Mouse (Mus musculus) olfactory bulb, adult 2 months (tissue): ENCODE results near the gene Tent5b. TPM values are rescaled to one million over a fixed set of nuclear protein-coding genes. Genes with fewer than 3 reads are reported as not detected.
A peak's percentile ranks its signal among the peaks of the same experiment; 100 is the strongest.

Experiments used
- H3K27ac ChIP-seq: fragments of 200-500 bp; 2 replicates; pipeline ENCODE4 v1.5.1; 2012; ENCODE audit warnings: low read depth, low read length; ENCODE audit not compliant: insufficient read depth
- H3K4me1 ChIP-seq: fragments of 200-500 bp; 2 replicates; pipeline ENCODE4 v1.6.1; 2012; ENCODE audit warnings: low read length; ENCODE audit not compliant: control insufficient read depth, insufficient read depth
- H3K4me3 ChIP-seq: fragments of 200-500 bp; 2 replicates; pipeline ENCODE4 v1.5.1; 2012; ENCODE audit warnings: mild to moderate bottlenecking, low read depth, low read length, moderate library complexity; ENCODE audit not compliant: insufficient read depth
- CTCF ChIP-seq: fragments of 200-500 bp; IDR thresholded peaks from 2 replicates; pipeline ENCODE4 v1.5.1; 2012; ENCODE audit warnings: low read depth, mild to moderate bottlenecking, low read length, moderate library complexity; ENCODE audit not compliant: insufficient read depth
- POLR2A ChIP-seq: fragments of 200-500 bp; IDR thresholded peaks from 2 replicates; pipeline ENCODE4 v1.6.1; 2012; ENCODE audit warnings: mild to moderate bottlenecking, low read depth, low read length, moderate library complexity; ENCODE audit not compliant: insufficient read depth
- WGBS: fragments of 180-500 bp; shearing (Covaris S2); methylation state at CpG from one replicate; pipeline ENCODE4 v1.1.7; 2018; 5-methylcytosine and 5-hydroxymethylcytosine counted together
- polyA plus RNA-seq: library from polyadenylated mRNA; stranded (reverse); fragments of >200 nt; gene quantifications from 2 replicates; pipeline ENCODE4 v1.2.4, GENCODE M21; 2012; ENCODE audit warnings: low replicate concordance; ENCODE audit not compliant: missing spikeins, insufficient read depth, insufficient read length

Tent5b gene
- polyA plus RNA-seq, 1 experiment, result not detected

DNA sequence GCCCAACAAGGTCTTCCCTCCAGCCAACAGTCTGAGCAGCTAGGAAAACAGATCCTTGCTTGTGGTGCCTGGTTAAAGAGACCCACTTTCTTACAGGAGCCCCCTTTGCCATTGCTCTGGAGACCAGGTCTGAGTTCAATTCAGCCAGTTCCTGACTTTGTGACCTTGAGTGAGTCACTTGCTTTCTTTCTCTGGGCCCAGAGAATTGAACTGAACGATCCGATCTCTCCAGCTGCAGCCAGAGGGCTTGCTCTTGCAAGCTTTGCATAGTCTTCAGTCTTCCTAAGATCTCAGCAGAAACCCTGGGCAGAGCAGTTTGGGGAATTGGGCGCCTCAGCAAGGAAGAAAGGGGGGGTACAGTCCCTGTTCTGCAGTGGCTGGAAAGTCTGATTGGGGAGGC, 2.5 kb downstream of the Tent5b start:
- no peak overlapping the region for H3K27ac ChIP-seq
- no peak overlapping the region for H3K4me3 ChIP-seq
- WGBS, result 93% methylated on average over 3 of the region's 3 CpGs

DNA sequence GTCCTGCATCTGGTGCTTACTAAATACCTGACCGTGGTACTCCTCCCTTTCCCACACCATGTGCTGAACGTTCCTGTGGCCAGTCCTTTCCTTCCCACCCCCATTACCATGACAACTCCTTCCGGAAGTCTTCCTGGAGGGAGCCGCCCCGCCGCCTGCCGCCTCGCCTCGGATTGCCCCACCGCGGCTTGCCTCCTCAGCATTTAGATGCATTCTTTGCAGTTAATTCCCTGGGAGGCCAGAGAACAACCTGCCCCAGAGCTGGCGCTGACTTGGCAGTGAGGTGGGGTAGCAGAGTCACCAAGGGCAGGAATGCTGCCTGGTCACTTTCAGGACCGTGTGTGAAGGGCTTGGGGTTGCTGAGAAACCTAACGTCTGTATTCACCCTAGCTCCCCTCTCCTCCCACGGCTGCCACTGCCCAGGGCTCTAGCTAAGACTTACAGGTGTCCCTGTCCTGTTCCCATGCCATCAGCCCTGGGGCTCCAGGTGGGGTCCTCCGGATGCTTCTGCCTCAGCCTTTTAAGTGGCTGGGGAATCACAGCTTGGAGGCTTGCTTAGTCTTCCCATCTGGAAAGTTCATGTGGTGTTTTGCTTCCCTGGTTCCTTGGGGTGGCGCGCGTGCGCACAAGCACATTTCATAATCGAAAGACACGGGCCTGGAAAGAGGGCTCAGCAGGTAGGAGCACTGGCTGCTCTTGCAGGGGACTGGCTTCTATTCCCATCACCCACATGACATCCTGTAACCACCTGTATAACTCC, 4.5 kb downstream of the Tent5b start:
- Histone ChIP-seq H3K27ac (no peak overlapping the region), H3K4me3 (no peak overlapping the region), H3K4me1 (peaks cover 16% of the 10 kb centered on the region)
- TF ChIP-seq POLR2A, result no peak
- TF ChIP-seq CTCF, result no peak
- WGBS, result 15% methylated on average over 22 of the region's 22 CpGs

More for the DNA sequence above, 2.5 kb downstream of the Tent5b start:
- TF ChIP-seq CTCF (no peak), POLR2A (no peak)
- peaks cover 16% of the 10 kb centered on the region for H3K4me1 ChIP-seq

DNA sequence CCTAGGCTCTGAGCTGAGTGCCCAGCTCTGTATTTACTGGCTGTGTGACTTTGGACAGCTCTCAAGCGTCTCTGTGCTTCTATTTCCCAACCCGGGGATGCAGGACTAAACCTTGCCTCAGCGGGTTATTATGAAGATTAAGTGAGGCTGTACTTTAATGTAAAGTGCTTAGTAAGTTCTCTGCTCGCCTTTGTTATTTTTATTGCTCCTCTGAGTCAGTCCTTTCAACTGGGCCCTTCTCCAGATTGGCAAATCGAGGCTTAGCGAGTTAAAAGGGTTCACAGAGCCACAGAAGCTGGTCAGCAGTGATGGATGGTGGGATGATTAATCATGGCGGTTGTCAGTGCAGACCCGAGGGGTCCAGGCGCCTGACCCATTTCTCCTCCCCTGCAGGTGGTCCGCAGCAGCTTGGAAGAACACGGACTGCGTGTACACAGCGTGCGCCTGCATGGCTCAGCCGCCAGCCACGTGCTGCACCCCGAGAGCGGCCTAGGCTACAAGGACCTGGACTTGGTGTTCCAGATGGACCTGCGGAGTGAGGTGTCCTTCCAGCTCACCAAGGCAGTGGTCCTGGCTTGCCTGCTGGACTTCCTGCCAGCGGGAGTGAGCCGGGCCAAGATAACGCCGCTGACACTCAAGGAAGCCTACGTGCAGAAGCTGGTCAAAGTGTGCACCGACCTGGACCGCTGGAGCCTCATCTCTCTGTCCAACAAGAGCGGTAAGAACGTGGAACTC, 5.9 kb downstream of the Tent5b start:
- H3K27ac ChIP-seq, result no peak overlapping the region
- H3K4me3 ChIP-seq, result no peak overlapping the region
- 91% methylated on average over 28 of the region's 28 CpGs for whole genome bisulfite sequencing
- H3K4me1 ChIP-seq, result peaks cover 8% of the 10 kb centered on the region
- TF ChIP-seq CTCF (no peak), POLR2A (no peak)

DNA sequence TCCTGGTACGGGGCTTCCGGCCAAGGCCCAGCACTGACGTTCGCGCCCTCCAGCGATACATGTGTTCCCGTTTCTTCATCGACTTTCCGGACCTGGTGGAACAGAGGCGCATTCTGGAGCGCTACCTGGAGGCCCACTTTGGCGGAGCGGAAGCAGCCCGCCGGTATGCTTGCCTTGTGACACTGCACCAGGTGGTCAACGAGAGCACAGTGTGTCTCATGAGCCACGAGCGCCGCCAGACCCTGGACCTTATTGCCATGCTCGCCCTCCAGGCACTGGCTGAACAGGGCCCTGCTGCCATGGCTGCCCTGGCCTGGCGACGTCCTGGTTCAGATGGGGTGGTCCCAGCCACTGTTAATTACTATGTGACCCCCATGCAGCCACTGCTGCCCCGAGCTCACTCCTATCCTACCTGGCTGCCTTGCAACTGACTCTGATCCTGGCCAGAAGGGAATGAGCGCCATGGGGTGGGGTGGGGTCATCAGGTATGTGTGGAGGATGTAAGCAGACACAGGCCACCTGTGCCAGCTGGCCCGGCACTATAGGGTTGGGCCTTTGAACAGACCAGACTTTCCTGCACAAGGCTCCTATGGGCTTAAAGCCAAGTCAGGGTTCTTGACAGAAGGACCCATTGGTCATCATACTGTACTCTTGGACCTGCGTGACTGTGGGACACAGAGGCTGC, 6.9 kb downstream of the Tent5b start:
- Histone ChIP-seq H3K27ac (no peak overlapping the region), H3K4me3 (no peak overlapping the region), H3K4me1 (peaks cover 8% of the 10 kb centered on the region)
- TF ChIP-seq POLR2A, result no peak
- TF ChIP-seq CTCF, result no peak
- WGBS, result 94% methylated on average over 26 of the region's 26 CpGs

DNA sequence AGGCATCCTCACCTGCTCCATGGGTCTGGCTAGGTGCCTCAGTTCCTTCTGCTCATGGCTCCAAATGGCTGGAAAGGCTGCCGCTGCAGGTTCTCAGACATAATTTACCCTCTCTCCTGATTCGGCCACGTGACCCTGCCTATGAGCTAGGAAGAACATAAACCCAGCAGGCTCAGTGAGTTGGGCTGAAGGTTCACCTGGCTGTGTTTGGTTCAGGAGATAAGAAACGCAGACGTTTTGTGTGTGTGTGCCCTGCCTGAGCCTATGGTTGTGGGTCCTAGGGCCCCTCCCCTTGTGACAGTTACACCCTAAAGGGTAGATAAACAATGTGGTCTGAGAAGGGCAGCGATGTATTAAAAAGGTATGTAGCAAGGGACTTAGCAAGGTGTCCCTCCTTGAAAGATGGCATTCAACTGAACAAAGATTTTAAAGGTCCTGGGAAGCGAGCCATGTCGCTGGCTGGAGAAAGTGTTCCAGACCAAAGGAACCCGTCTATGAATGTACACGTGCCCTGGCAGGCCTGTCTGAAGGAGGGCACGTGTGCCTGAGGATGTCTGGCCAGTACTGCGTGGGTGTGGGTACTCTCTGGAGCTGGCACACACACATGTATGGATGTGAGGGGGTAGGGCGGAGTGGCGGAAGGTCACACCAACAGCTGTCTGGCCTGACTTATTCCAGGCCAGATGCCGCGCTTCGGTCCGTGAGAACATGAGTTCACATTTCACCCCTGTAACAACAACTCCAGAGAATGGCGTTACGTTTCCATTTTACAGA, 8.9 kb downstream of the Tent5b start:
- TF ChIP-seq CTCF (no peak), POLR2A (no peak)
- 87% methylated on average over 20 of the region's 20 CpGs for WGBS

DNA sequence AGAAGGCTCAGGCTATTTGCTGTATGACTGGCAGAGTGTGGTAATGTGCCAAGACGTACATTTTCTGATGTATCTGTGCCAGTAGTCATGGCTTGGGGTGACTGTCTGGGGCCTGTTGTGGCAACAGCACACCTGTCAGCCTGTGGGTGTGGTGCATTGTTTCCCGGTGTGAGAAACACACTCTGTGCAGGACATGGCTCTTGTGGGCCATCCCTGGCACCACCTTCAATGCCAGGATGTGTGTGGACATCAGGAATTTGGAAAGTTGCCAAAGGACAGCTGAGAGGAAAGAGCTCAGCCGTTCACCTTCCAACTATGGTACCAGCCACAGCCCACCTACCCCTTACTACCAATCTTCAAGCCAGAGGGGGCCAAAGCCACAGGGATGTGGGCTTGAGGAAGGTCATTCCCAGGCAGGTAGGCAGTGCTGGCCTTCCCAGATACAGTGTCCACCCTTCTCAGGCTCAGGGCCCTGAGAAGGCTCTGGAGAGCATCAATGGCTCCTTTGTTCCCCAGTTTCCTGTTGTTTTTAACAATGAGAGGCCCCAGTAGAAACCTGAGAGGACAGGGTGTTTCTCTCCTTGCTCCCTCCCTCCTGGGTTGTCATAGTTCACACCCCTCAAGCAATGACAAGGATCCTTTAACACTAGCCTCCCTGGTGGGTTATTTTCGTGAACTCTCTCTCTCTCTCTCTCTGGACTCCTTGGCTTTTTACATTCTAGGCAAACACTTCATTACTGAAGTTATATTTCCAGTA, 9.7 kb downstream of the Tent5b start:
- WGBS, result 58% methylated on average over 4 of the region's 4 CpGs
- Histone ChIP-seq H3K4me3 (no peak overlapping the region), H3K27ac (no peak overlapping the region), H3K4me1 (peaks cover 7% of the 10 kb centered on the region)
- TF ChIP-seq POLR2A (no peak), CTCF (no peak)

More for the DNA sequence above, 8.9 kb downstream of the Tent5b start:
- Histone ChIP-seq H3K27ac (no peak overlapping the region), H3K4me1 (peaks cover 8% of the 10 kb centered on the region), H3K4me3 (no peak overlapping the region)

DNA sequence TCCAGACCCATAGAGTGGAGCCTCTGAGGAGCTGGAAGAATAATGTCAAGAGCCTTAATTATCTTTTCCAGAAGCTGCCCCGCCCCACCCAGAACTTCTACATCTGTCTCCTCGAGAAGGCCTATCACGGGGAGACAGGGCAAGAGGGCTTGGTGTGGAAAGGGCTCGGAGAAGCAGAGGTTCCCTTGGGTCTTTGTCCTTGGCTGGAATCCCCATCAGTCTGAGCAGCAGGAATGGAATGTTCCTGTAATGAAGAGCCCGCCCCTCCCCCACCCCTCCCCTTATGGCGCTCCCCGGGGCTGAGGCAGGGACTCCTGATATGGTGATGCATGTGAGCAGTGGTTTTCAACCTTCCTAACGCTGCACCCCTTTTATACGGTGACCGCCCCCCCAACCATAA, 11.9 kb downstream of the Tent5b start:
- 54% methylated on average over 10 of the region's 10 CpGs for WGBS
- Histone ChIP-seq H3K4me1 (peaks cover 14% of the 10 kb centered on the region), H3K4me3 (no peak overlapping the region), H3K27ac (no peak overlapping the region)
- no peak for TF ChIP-seq POLR2A
- no peak for TF ChIP-seq CTCF

DNA sequence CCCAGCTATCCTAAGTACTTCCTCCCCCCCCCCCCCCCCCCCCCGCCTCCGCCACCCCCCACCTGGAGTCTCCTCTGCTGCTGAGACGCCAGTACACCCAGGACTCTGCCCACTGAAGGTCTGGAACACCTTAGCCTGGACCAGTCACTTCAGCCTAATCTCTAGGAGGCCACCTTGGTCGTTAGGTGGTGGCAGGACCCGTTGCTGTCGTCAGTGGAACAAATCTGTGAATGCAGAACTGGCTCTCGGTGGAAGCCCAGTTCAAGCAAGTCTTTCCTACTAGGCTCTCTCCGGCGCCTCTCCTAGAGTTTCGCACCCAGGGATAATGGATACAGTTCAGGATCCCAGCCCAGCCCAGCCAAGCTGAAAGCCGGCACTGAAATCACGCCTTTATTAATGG, 14.0 kb downstream of the Tent5b start:
- no peak overlapping the region for H3K27ac ChIP-seq
- H3K4me1 ChIP-seq, result peaks cover 21% of the 10 kb centered on the region
- peak overlapping the region; percentile 42 for H3K4me3 ChIP-seq
- 18% methylated on average over 10 of the region's 12 CpGs for WGBS
- no peak for TF ChIP-seq POLR2A
- no peak for TF ChIP-seq CTCF
